Mouse (Mus musculus) naive thymus-derived CD4-positive, alpha-beta T cell, adult 2 months (primary cell): ENCODE results near the gene Rabggta.
A peak's percentile ranks its signal among the peaks of the same experiment; 100 is the strongest.

Experiments used
- DNase-seq: peaks from one replicate; pipeline ENCODE4 v3.0.0-alpha.2; 2011; ENCODE audit warnings: low read depth

The Rabggta gene

GRCm38 (mm10) chr14:55730531-55731032 lies 8.5 kb upstream of the Rabggta start:
- DNase-seq: no peak

- DNase-seq: no peak
Observed at GRCm38 (mm10) chr14:55730116-55730515, 8.1 kb upstream of the Rabggta start.

- DNase-seq: no peak
Observed at GRCm38 (mm10) chr14:55727889-55728685, 6.0 kb upstream of the Rabggta start.

- no peak for DNase-seq
Observed at GRCm38 (mm10) chr14:55726261-55726660, 4.2 kb upstream of the Rabggta start.

GRCm38 (mm10) chr14:55724411-55724871 lies 2.4 kb upstream of the Rabggta start:
- DNase-seq: peak; percentile 90

- no peak for DNase-seq
Observed at GRCm38 (mm10) chr14:55723433-55723832, 1.4 kb upstream of the Rabggta start.

- no peak for DNase-seq
Observed at GRCm38 (mm10) chr14:55722438-55722945, 429 bp upstream of the Rabggta start.

- no peak for DNase-seq
Observed at GRCm38 (mm10) chr14:55721076-55721475, 987 bp downstream of the Rabggta start.

- DNase-seq: no peak
Observed at GRCm38 (mm10) chr14:55720666-55721065, 1.4 kb downstream of the Rabggta start.

GRCm38 (mm10) chr14:55719737-55720136 lies 2.3 kb downstream of the Rabggta start:
- DNase-seq: no peak

- DNase-seq: no peak
Observed at GRCm38 (mm10) chr14:55716884-55717283, 5.2 kb downstream of the Rabggta start.

GRCm38 (mm10) chr14:55716271-55716670 lies 5.8 kb downstream of the Rabggta start:
- no peak for DNase-seq

GRCm38 (mm10) chr14:55714893-55715292 lies 7.2 kb downstream of the Rabggta start:
- no peak for DNase-seq

GRCm38 (mm10) chr14:55713729-55714122 lies 8.3 kb downstream of the Rabggta start, which contains the start of gene Tgm1:
Tgm1 (minus strand) TSS chr14:55713926.
- DNase-seq: no peak

GRCm38 (mm10) chr14:55713007-55713728 lies 8.9 kb downstream of the Rabggta start:
- DNase-seq: no peak

GRCm38 (mm10) chr14:55711786-55712185 lies 10.3 kb downstream of the Rabggta start:
- no peak for DNase-seq

GRCm38 (mm10) chr14:55709509-55709908 lies 12.6 kb downstream of the Rabggta start:
- no peak for DNase-seq

GRCm38 (mm10) chr14:55707397-55707796 lies 14.7 kb downstream of the Rabggta start:
- DNase-seq: no peak

- DNase-seq: no peak
Observed at GRCm38 (mm10) chr14:55706051-55706600, 15.9 kb downstream of the Rabggta start.

GRCm38 (mm10) chr14:55702761-55703160 lies 19.3 kb downstream of the Rabggta start:
- no peak for DNase-seq

GRCm38 (mm10) chr14:55701131-55701530 lies 20.9 kb downstream of the Rabggta start:
- DNase-seq: no peak

GRCm38 (mm10) chr14:55697226-55697625 lies 24.8 kb downstream of the Rabggta start:
- DNase-seq: no peak
